Mouse (Mus musculus) forebrain, embryonic 11.5 days (tissue): ENCODE data around the gene Doc2g. TPM values are rescaled to one million over a fixed set of nuclear protein-coding genes. Genes with fewer than 3 reads are reported as not detected.
"Not testable (repeated sequence)": the region's sequence is repeated elsewhere in the genome, so short reads cannot be mapped to it uniquely, and the experiment has no call there.

ENCODE experiments used
- ATAC-seq: fragments of 200-750 bp; cut with Nextera tagmentation; replicated peaks from 2 replicates; pipeline ENCODE4 v1.8.0; 2017; ENCODE audit warnings: moderate TSS enrichment; ENCODE audit not compliant: low FRiP score
- DNase-seq: peaks from one replicate; pipeline ENCODE4 v3.0.0-alpha.2; 2017; ENCODE audit warnings: low spot score
- H3K27ac ChIP-seq: fragments of 300-500 bp; sonication (generic); 2 replicates; pipeline ENCODE4 v1.5.1; 2014; ENCODE audit warnings: low read depth, low read length
- H3K27me3 ChIP-seq: fragments of 300-500 bp; sonication (generic); 2 replicates; pipeline ENCODE4 v1.6.1; 2014; ENCODE audit warnings: mild to moderate bottlenecking, low read length, mixed read lengths; ENCODE audit not compliant: control insufficient read depth, insufficient read depth
- H3K36me3 ChIP-seq: fragments of 300-500 bp; sonication (generic); 2 replicates; pipeline ENCODE4 v1.6.1; 2014; ENCODE audit warnings: mild to moderate bottlenecking, low read length, moderate library complexity, mixed read lengths; ENCODE audit not compliant: control insufficient read depth, insufficient read depth
- H3K4me1 ChIP-seq: fragments of 300-500 bp; sonication (generic); replicated peaks from 2 replicates; pipeline ENCODE4 v1.6.1; 2014; ENCODE audit warnings: low read length, mixed read lengths; ENCODE audit not compliant: control insufficient read depth, insufficient read depth
- H3K4me2 ChIP-seq: fragments of 300-500 bp; sonication (generic); 2 replicates; pipeline ENCODE4 v1.6.1; 2014; ENCODE audit warnings: low read depth, mild to moderate bottlenecking, low read length, moderate library complexity, mixed read lengths; ENCODE audit not compliant: severe bottlenecking
- H3K4me3 ChIP-seq: fragments of 300-500 bp; sonication (generic); 2 replicates; pipeline ENCODE4 v1.5.1; 2014; ENCODE audit warnings: low read depth, low read length
- H3K9ac ChIP-seq: fragments of 300-500 bp; sonication (generic); 2 replicates; pipeline ENCODE4 v1.6.1; 2014; ENCODE audit warnings: low read length
- H3K9me3 ChIP-seq: fragments of 300-500 bp; sonication (generic); 2 replicates; pipeline ENCODE4 v1.6.1; 2016; ENCODE audit warnings: low read length, mixed read lengths; ENCODE audit not compliant: control insufficient read depth
- WGBS: fragments of 180-500 bp; shearing (Covaris S2); extraction: QIAGEN DNeasy Blood & Tissue Kit; methylation state at CpG from one replicate; pipeline ENCODE4 v1.1.7; 2014; 5-methylcytosine and 5-hydroxymethylcytosine counted together
- polyA plus RNA-seq: library from polyadenylated mRNA; unstranded; fragments of >200 nt; fragmentation: Nextera tagmentation; extraction: Ambion mirVana; gene quantifications from 2 replicates; pipeline ENCODE4 v1.2.1, GENCODE M21; 2014

The Doc2g gene
- polyA plus RNA-seq, 1 experiment from 2014 or later: 4.2 TPM

- WGBS: 89% methylated on average over 5 of the region's 5 CpGs
- not testable (repeated sequence) for H3K4me2 ChIP-seq, H3K4me1 ChIP-seq, DNase-seq, H3K9ac ChIP-seq, H3K27me3 ChIP-seq, H3K9me3 ChIP-seq, ATAC-seq, H3K27ac ChIP-seq, H3K4me3 ChIP-seq, H3K36me3 ChIP-seq
Observed at GRCm38 (mm10) chr19:4044109-4044508, 41.0 kb downstream of the Doc2g start.

- 63% methylated on average over 16 of the region's 16 CpGs for WGBS
- ATAC-seq: no peak
Observed at GRCm38 (mm10) chr19:4045966-4046865, 43.1 kb downstream of the Doc2g start, which contains the start of gene Gstp2. TSS of gene Gstp2 (minus strand) at chr19:4046023.

GRCm38 (mm10) chr19:4046866-4047254 is 43.7 kb downstream of the Doc2g start:
- Histone ChIP-seq H3K36me3 (no peaks in the 10 kb centered on the region), H3K27ac (no peak overlapping the region), H3K9ac (no peak overlapping the region), H3K27me3 (no peaks in the 10 kb centered on the region), H3K4me1 (no peaks in the 10 kb centered on the region), H3K4me3 (no peak overlapping the region), H3K9me3 (no peaks in the 10 kb centered on the region), H3K4me2 (no peak overlapping the region)
- DNase-seq: no peak
- 83% methylated on average over 8 of the region's 8 CpGs for WGBS
- no peak for ATAC-seq

More at GRCm38 (mm10) chr19:4045966-4046865, 43.1 kb downstream of the Doc2g start, which contains the start of gene Gstp2:
- H3K36me3 ChIP-seq: no peaks in the 10 kb centered on the region
- DNase-seq: no peak
- no peak within 1 kb of the TSS for H3K4me2 ChIP-seq
- no peak within 1 kb of the TSS for H3K9ac ChIP-seq
- no peaks in the 10 kb centered on the region for H3K4me1 ChIP-seq
- no peak within 1 kb of the TSS for H3K27ac ChIP-seq
- H3K9me3 ChIP-seq: no peaks in the 10 kb centered on the region
- H3K4me3 ChIP-seq: no peak within 1 kb of the TSS
- H3K27me3 ChIP-seq: no peaks in the 10 kb centered on the region

GRCm38 (mm10) chr19:4047859-4048258 is 44.7 kb downstream of the Doc2g start:
- ATAC-seq: no peak
- 22% methylated on average over 4 of the region's 4 CpGs for WGBS
- Histone ChIP-seq H3K4me2 (no peak overlapping the region), H3K27me3 (no peaks in the 10 kb centered on the region), H3K36me3 (no peaks in the 10 kb centered on the region), H3K9me3 (no peaks in the 10 kb centered on the region), H3K4me3 (no peak overlapping the region), H3K27ac (no peak overlapping the region), H3K9ac (no peak overlapping the region), H3K4me1 (no peaks in the 10 kb centered on the region)
- DNase-seq: peak; percentile 88

- H3K9ac ChIP-seq, H3K4me2 ChIP-seq, ATAC-seq, H3K4me1 ChIP-seq, H3K27ac ChIP-seq, H3K36me3 ChIP-seq, H3K4me3 ChIP-seq, H3K27me3 ChIP-seq, DNase-seq, H3K9me3 ChIP-seq: not testable (repeated sequence)
- 84% methylated on average over 5 of the region's 5 CpGs for WGBS
Observed at GRCm38 (mm10) chr19:4049069-4049468, 46.0 kb downstream of the Doc2g start.

GRCm38 (mm10) chr19:4051016-4051415 is 47.9 kb downstream of the Doc2g start:
- no peak for DNase-seq
- WGBS: 95% methylated on average over 5 of the region's 5 CpGs

GRCm38 (mm10) chr19:4051741-4052515 is 48.8 kb downstream of the Doc2g start:
- no peak overlapping the region for H3K27ac ChIP-seq
- no peaks in the 10 kb centered on the region for H3K9me3 ChIP-seq
- no peak overlapping the region for H3K4me3 ChIP-seq
- H3K9ac ChIP-seq: no peak overlapping the region
- H3K4me2 ChIP-seq: no peak overlapping the region
- ATAC-seq: no peak
- peak; percentile 81 for DNase-seq
- no peaks in the 10 kb centered on the region for H3K27me3 ChIP-seq
- H3K36me3 ChIP-seq: no peaks in the 10 kb centered on the region
- 59% methylated on average over 10 of the region's 10 CpGs for WGBS
- no peaks in the 10 kb centered on the region for H3K4me1 ChIP-seq

More at GRCm38 (mm10) chr19:4051016-4051415, 47.9 kb downstream of the Doc2g start:
- Histone ChIP-seq H3K9me3 (no peaks in the 10 kb centered on the region), H3K4me1 (no peaks in the 10 kb centered on the region), H3K27ac (no peak overlapping the region), H3K36me3 (no peaks in the 10 kb centered on the region), H3K4me3 (no peak overlapping the region), H3K9ac (no peak overlapping the region), H3K4me2 (no peak overlapping the region), H3K27me3 (no peaks in the 10 kb centered on the region)
- no peak for ATAC-seq

- Histone ChIP-seq H3K36me3 (no peaks in the 10 kb centered on the region), H3K9me3 (no peaks in the 10 kb centered on the region), H3K4me3 (no peak overlapping the region), H3K9ac (no peak overlapping the region), H3K27ac (no peak overlapping the region), H3K4me2 (no peak overlapping the region), H3K4me1 (no peaks in the 10 kb centered on the region), H3K27me3 (no peaks in the 10 kb centered on the region)
- DNase-seq (no peak), ATAC-seq (no peak)
- 83% methylated on average over 5 of the region's 5 CpGs for WGBS
Observed at GRCm38 (mm10) chr19:4052516-4053030, 49.5 kb downstream of the Doc2g start.
